Mouse (Mus musculus) thymus, postnatal 0 days (tissue): ENCODE measurements at regions not wholly inside any gene's neighbourhood (a gene's known extent, or its start where the extent isn't known, plus 50 kb on each side); places are given as distances from the start of the nearest gene placed in this dataset.
"Not testable (repeated sequence)": the region's sequence is repeated elsewhere in the genome, so short reads cannot be mapped to it uniquely, and the experiment has no call there.

Source experiments
- DNase-seq: peaks from one replicate; pipeline ENCODE4 v3.0.0-alpha.2; 2015; ENCODE audit warnings: low spot score

DNA sequence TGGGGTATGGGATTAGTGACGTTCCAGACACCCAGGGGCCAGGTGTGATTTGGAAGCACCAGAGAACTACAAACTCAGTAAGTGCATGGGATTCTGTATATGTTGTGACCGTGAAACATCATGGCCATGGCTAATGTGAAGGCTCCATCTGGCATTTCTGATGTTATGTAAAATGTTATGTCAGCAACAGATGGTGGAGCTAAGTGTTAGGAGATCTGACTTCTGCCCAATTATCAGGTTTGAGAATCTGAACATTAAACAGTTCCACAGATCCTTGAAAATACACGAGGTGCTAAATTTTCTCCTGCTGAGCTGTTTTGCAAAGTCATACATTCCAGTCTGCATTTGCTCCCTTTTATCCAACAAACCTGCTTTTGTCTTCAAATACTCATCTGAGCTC, 223.6 kb upstream of the Egfl6 start:
- DNase-seq, result no peak

DNA sequence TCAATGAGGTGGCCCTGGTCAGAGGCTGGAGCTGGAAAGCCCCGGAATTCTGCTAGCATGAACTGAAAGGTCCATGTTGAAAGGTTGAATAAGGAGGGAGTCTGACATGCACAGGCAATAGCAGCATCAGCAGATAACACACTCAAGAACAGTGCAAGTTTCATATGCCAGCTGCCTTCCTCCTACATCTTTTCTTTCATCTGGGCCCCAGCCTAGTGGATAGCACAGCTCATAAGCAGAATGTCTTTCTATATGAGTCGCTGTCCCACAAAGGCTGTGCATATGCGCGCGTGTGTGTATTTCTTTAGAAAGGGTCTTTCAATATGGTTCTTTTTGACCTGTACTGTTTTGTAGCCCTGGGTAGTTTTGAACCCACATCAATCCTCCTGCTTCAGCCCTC, 222.7 kb upstream of the Egfl6 start:
- DNase-seq, result no peak

DNA sequence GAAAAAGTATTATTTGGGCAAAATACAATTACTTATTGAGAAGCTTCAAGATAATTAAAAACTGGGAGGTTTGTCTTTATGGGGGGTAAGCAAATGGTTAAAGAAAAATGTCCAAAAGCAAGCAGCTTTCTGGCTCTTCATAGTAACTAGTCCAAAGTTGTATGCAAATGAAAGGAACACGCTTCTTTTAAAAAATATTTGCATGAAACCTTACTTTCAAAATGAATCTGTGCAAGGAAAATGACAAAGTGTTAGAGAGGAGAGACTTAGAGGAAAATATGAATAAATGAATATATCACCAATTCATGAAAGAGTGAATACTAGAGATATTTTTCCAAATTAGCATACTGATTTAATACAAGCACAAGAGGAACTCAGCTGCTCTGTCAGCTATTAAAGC, 220.4 kb upstream of the Egfl6 start:
- DNase-seq, result no peak

DNA sequence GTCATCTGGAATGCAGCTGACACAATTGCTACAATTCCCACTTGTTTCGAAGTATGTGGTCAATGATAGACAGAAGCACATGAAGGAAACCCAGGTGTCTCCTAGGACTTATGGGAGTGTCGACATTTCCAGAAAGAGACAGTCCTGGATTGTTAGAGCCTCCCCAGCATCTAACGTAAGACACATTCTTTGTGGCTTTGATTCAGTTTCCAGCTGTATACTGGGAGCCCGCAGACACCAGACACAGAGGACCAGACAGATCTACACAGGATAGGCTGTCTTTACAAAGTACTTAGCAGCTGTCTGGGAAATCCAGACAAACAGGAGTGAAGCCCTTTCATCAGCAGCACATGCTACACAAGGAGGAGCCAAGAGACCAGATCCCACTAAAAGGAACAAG, 220.0 kb upstream of the Egfl6 start:
- DNase-seq, result peak; percentile 4

DNA sequence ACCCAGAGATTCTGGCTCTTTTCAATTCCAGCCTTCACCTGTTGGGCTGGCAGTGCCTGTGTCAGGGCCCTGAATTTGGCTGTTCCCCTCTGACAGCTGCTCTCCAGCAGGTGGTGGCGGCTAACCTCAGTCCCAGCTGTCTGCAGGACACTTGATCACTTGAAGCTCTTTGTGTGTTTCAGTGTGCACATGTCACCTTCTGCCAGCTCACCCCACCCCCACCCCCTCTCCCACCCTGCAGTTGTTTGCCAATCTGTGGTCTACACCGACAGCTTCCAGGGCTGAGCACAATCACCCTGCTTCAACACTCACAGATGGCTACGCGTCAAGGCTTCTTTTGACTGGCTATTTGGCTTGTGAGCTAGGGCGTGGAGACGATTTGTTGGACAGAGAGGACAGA, 217.7 kb upstream of the Egfl6 start:
- peak; percentile 65 for DNase-seq

DNA sequence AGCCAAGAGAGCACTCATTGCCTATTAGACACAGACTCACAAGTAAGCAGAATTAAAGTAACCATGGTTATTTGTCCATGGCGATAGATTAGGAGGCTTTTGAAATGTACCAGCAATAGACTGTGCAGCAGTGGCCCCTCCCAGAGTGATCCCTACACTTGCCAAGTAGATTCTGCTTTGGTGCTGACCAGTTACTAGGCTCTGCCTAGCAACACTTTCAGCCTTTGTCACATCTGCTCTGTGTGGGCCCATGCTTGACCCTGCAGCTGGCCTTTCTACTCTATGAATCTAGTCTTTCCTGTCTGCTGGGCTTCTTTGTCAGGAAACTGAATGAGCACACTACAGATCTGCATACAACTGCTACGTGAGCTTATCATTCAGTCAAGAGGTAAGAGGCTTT, 215.5 kb upstream of the Egfl6 start:
- DNase-seq, result no peak

DNA sequence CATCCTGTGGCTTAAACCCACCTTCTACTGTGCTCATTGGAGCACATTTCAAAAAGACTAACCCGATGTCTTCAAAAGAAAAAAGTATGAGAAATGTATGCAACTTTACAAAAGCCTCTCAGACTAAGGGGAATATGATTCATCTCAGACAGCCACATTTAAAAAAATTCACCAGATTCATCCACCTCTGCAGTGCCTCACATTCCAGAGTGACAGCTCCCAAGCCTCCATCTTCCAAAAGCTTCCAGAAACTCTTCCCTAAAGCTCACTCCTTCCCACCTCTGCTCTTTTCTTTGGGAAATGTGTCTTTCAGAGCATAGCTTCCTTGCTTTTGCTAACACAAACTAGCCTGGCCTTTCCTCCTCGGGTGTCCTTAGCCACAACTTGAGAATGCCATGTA, 210.1 kb upstream of the Egfl6 start:
- no peak for DNase-seq

DNA sequence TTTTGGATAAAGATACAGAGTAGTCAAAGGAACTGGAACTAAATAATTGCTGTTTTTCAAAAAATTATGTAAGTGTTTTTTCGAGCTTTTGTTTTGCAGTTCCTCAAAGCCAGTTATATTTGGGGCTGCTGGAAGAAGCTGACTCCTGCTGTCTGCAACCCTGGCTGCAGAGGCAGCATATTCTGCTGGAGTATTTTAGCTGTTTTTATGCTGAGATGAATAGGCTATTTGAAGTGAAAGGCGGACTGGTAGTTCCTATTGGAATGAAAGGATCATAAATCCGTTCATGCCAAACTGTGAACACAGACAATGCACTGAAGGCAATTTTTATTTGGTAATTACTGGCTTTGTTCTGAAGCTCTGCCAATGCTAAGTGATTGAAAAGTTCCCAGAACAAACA, 203.5 kb upstream of the Egfl6 start:
- DNase-seq, result no peak

DNA sequence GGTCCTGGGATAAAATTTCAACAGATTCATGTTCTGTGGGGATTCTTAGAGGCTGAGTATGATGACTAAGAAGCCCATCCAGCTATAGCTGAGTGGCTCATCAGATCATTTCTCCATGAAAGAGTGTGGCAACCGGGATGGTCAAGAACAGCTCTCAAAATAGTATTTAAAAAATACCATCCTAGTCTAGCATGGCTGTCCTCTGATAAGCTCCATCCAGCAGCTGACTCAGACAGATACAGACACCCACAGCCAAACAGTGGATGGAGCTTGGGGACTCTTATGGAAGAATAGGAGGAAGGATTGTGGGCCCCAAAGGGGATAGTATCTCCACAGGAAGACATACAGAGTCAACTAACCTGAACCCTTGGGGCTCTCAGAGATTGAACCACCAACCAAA, 201.6 kb upstream of the Egfl6 start:
- DNase-seq, result not testable (repeated sequence)

DNA sequence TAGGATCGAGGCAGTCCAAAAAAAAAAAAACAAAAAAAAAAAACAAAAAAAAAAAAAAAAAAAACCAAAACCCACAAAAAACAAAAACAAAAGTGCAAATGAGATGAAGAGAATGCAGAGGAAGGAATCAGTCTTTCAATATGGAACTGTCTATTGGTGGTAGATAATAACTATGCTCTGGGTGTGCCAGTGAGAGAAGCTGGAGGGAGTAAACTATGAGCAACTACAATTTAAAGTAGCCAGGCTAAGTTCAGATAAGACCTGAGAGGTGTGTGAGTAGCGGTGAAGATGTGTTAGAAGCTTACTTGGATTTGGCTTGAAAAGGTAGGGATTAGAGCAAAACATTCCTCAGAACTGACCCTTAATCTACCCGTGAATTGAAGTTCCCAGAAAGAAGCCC, 200.1 kb upstream of the Egfl6 start:
- no peak for DNase-seq

DNA sequence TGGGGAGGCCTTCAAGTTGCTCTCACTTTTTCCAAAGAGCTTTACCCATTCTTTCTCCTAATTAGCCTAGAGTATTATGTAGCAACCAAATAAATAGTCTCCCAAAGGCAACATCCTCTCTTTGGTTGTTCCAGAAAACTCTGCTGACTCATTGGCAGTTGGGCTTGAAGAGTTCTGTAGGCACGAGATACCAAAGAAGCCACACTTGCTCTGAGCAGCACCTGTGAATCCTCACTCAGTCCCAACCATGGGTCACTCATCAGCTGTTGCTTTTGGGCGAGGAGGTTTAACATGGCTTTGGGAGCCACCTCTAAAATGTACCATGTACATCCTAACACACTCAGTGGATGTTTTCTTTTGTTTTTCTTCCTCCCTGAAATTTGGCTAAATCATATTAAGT, 197.9 kb upstream of the Egfl6 start:
- no peak for DNase-seq

DNA sequence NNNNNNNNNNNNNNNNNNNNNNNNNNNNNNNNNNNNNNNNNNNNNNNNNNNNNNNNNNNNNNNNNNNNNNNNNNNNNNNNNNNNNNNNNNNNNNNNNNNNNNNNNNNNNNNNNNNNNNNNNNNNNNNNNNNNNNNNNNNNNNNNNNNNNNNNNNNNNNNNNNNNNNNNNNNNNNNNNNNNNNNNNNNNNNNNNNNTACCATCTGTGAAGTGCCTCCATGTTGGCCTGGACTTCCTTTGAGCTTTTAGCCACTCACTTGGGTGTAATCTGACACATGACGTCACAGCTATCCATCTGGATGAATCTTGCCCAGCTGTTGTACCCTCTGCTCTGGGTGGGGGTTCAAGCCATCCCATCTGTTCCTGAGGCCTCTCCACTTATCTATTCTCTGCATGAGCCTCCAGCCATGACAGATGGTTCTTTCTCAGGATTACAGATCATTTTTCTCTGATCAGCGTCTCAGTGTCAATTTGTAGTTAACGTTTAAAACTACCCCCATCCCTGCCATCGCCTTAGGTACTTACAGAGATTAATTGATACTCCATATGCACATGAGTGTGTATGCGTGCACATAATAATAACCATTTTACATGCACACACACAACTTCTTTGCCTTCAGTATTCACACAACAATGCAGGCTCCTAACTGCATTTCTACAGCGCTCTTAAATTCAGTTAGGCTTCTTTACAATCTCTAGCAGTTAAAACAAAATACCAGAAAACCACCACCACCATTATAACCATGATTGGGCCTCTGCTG, 194.0 kb upstream of the Egfl6 start:
- no peak for DNase-seq

DNA sequence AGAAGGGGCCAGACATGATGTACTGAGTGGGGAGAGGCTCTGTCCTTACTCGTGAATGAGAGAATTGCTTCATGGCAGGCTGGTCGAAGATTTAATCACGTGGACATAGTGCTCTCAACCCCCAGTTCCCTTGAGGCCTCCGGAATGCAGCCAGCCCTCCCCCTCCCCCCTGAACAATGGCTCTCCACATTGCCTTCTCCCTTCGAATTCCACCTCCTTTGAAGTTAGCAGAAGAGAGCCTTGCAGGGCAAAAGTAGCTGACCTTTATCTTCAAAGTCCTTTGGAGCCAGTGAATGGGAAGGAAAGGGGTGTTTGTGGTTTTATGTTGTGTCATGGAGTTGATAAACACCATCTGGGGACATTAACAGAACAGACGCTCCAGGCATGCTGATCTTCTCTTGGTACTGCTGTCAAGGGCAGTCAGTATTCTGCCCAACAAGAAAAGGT, 187.9 kb upstream of the Egfl6 start:
- no peak for DNase-seq

DNA sequence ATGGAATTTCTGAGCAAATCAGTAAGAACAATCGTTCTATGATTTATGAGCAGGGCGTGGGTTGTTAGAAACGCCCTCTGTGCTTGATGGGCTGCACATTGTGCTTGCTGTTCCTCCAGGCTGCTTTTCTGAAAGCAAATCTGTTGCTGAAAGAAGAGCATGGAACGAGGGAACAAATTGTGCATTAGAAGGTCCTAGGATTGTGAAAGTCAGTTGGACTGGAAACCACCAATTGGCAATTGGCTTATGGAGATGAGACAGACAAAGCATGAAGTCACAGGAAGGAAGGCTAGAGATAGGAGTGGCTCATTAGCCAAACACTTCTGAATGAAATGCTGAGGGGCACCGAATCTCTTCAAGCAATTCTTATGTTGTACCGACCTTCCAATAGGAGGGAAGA, 181.5 kb upstream of the Egfl6 start:
- no peak for DNase-seq

DNA sequence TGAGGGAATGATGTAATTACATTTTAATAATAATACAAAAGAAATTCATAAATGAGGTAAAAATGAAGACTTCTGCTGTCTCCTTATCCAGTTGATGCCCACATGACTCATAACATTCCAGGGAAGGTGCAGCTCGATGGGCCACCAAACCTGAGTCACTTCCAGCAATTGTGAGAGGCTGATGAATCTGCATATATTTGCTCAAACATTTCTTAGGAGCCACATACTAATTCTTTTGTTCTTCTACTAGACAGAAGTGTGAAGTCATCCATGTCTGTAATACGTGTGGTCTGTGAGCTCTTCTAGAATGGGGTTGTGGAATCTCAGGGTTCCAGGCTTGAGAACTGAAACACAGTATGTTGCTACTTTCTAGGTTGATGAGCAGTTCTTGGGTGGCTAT, 180.1 kb upstream of the Egfl6 start:
- DNase-seq, result no peak

DNA sequence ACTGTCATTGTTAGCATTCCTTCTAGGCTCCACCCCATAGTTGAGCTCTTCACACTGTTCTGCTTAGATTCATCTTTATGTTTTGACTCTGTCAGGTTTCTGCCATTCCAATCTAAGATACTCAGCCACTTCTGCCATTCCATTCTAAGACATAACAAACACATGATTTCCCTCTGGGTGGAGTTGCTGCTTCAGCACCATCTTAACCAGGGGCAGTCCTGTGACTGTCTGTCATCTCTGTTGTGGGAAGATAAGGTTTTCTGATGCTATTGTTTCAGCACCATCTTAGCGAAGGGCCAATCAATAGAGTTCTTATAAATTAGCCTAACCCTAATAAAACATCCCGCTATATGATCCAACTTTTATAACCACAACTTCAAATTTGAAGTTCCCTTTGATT, 176.6 kb upstream of the Egfl6 start:
- no peak for DNase-seq

DNA sequence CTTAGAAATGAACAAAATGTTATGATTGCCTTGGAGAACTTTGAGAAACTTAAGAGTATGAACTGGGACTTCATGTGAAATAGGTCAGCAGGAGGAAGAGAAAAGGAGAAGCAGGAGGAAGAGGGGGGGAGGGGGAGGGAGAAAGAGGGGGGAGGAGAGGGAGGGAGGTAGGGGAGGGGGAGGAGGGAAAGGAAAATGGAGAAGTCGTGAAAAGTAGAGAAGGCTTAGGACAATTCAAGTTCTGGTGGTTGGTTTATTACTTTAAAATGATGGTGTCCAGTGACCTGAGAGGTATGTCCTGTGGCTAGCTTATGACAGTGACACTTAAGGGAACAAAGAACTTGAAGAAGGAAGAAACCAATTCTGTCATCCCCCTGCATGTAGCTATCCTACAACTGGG, 171.6 kb upstream of the Egfl6 start:
- DNase-seq, result no peak

DNA sequence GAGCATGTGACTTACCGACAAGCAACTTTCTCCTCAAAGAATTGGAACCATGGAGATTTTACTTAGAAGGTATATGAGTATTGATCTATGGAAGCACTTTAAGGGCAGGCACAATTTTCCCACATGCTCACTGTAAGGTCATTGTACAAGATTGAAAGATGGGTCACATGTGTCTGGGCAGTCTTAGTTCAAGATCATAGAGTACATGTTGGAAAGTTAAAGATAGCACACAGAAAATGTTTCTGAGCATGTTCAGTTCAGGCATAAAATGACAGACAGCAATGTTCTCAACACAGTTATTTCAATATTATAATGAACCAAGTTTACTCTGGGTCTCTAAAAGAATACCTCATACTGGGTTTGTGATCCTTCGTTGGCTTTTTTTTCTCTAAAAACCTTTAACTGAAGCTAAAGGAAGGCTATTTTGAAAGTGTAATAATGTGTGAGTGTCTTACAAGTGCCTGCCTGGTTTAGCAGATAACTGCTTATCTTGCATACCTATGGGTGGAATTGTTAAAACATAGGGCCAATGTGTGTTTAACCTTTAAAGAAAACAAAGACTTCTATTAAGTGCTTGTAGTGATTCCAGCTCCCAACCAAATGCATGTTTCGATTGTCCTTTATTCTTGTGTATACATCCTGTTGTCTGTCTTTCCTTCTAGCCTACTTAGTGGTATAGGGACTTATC, 169.6 kb upstream of the Egfl6 start:
- no peak for DNase-seq

DNA sequence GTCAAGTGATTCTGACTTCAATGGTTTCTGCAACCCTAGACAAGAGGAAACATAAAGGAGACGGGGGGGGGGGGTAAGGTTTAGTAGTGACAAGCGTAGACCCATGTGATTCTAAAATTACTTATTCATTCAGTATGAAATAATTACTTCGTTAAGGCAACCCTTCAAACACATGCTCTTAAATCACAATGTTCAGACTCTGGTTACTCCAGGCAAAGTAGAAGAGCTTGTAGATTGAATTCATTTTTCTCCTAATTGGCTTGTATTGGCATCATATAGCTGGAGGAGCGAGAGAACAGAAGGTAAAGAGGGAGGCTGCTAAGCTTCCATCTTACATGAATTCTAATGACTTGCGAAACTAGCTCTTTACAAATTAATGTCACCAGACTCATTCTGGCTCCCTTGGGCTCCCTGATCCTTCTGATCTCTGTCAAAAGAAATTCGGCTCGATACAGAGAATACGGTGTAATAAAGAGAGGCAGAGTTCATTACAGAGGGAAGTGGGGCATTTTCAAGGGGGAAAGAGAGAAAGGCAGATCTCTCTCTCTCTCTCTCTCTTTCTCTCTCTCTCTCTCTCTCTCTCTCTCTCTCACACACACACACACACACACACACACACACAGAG, 163.6 kb upstream of the Egfl6 start:
- no peak for DNase-seq

DNA sequence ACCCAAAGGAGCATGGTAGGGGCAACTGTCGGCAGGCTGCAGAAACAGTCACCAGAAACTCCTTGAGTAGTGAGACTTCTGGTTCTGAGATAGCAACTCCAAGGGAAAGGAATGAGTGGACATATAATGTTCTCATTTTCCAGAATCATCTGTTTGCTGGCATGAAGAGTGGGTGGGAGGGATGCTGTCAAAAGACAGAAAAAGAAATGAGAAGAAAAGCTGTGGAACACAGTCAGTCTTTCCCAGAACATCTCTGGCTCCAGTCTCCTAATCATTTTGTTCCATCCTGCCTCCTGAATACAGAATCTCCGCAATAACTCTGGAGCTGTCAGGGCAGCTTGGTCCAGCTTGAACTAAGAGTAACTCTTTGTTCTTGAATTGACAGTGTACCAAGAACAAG, 145.8 kb upstream of the Egfl6 start:
- no peak for DNase-seq

DNA sequence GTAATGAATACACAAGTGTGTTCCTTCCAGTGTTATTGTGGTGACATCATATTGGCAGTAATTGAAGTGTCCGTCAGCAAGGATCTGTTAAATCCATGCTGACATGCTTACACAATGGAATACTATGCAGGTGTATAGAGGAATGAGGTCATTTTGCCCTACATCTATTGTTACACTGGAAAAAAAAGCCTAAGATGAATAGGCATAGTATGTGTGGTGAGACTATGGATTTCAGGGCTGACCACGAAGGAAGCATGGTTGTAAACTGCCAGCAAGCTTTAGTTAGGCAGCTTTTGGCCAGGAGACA, 143.1 kb upstream of the Egfl6 start:
- DNase-seq, result no peak

DNA sequence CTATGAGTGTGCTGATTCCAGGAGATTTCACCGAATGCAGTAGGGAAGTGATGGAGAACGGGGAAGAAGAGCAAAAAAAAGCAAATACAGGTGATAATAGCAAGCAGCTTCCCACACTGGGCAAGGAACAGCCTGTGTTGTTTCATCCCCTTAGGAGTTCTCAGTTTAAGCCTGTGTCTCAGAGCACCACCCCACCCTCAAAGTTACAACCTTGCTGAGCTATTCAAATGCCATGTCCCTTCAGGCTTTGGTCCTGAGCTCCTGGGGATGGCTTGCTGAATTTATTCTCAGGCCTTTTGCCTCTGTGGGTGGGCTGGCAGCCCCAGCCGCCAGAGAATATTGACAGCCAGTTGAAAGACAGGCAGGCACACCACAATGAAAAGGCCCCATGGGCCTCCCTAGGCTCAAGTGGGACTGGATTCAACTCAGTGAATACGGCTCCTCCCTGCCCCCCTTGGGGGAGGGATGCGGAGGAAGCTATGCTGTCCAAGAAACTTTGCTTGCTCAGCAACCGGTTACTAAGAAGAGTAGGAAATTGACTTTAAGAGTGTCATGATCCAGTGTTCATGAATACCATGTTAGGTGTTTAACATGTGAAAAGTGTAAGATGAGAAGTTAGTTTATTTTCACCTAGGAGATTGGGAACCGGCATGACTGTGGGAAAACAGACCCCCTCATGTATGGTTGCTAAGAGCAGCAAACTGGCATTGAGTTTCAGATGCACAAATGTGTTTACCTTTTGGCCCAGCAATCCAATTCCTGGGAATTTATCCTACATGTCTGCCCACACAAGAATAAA, 142.5 kb upstream of the Egfl6 start:
- DNase-seq, result no peak
